Mouse (Mus musculus) telencephalon, adult 2 months (tissue): ENCODE data around the gene Zfp316.

Experiments
- DNase-seq: peaks from one replicate; pipeline ENCODE4 v3.0.0-alpha.2; 2011; ENCODE audit warnings: low read depth, low spot score

Zfp316 gene

GRCm38 (mm10) chr5:143279247-143279646, 9.4 kb upstream of the Zfp316 start:
- DNase-seq, result no peak

GRCm38 (mm10) chr5:143275761-143276160, 5.9 kb upstream of the Zfp316 start:
- no peak for DNase-seq

GRCm38 (mm10) chr5:143272540-143273330, 2.9 kb upstream of the Zfp316 start:
- no peak for DNase-seq

- DNase-seq, result no peak
Measured at GRCm38 (mm10) chr5:143272108-143272507, 2.3 kb upstream of the Zfp316 start.

- DNase-seq, result peak; percentile 65
Measured at GRCm38 (mm10) chr5:143271642-143272041, 1.8 kb upstream of the Zfp316 start.

- no peak for DNase-seq
Measured at GRCm38 (mm10) chr5:143270151-143270519, 313 bp upstream of the Zfp316 start.

GRCm38 (mm10) chr5:143268985-143269362, 848 bp downstream of the Zfp316 start:
- no peak for DNase-seq

GRCm38 (mm10) chr5:143266794-143267193, 3.0 kb downstream of the Zfp316 start:
- no peak for DNase-seq

- no peak for DNase-seq
Measured at GRCm38 (mm10) chr5:143265409-143265808, 4.4 kb downstream of the Zfp316 start.

- no peak for DNase-seq
Measured at GRCm38 (mm10) chr5:143264689-143265088, 5.1 kb downstream of the Zfp316 start.

GRCm38 (mm10) chr5:143261636-143262035, 8.2 kb downstream of the Zfp316 start:
- DNase-seq, result peak; percentile 80

GRCm38 (mm10) chr5:143255802-143256201, 14.0 kb downstream of the Zfp316 start:
- DNase-seq, result no peak

GRCm38 (mm10) chr5:143255131-143255519, 14.7 kb downstream of the Zfp316 start:
- DNase-seq, result no peak

- no peak for DNase-seq
Measured at GRCm38 (mm10) chr5:143254487-143255130, 15.2 kb downstream of the Zfp316 start.

GRCm38 (mm10) chr5:143253881-143254486, 15.8 kb downstream of the Zfp316 start:
- no peak for DNase-seq

GRCm38 (mm10) chr5:143253186-143253880, 16.5 kb downstream of the Zfp316 start:
- no peak for DNase-seq

- no peak for DNase-seq
Measured at GRCm38 (mm10) chr5:143252791-143253185, 17.0 kb downstream of the Zfp316 start.

GRCm38 (mm10) chr5:143252039-143252438, 17.8 kb downstream of the Zfp316 start:
- DNase-seq, result no peak

GRCm38 (mm10) chr5:143244926-143245325, 24.9 kb downstream of the Zfp316 start:
- no peak for DNase-seq

- no peak for DNase-seq
Measured at GRCm38 (mm10) chr5:143236036-143236435, 33.8 kb downstream of the Zfp316 start.

- peak; percentile 97 for DNase-seq
Measured at GRCm38 (mm10) chr5:143235028-143235693, 34.7 kb downstream of the Zfp316 start, which contains the start of gene Zfp12. Zfp12 (plus strand) TSS chr5:143235163.

- DNase-seq, result no peak
Measured at GRCm38 (mm10) chr5:143226790-143227189, 43.0 kb downstream of the Zfp316 start, which contains the start of gene Spdye4a. Spdye4a (minus strand) TSS chr5:143226890.
